Mouse (Mus musculus): ENCODE measurements around the gene Gimap1. TPM values are rescaled to one million over a fixed set of nuclear protein-coding genes. Genes with fewer than 3 reads are reported as not detected.

Gimap1 gene
- polyA plus RNA-seq (2014; fragmentation: Nextera tagmentation; extraction: Ambion mirVana) = 21.0 and 23.8 TPM in 2 replicates

- H3K4me1 ChIP-seq (replicated peaks; ENCODE audit: control insufficient read depth, insufficient read depth, low read length) = peaks cover 8% of the 10 kb centered on the region; the same call in 1 of the 2 replicates
- no peak for ATAC-seq (replicated peaks; ENCODE audit: low FRiP score, low TSS enrichment, low read depth)
- 69% methylated on average over 15 of the region's 15 CpGs for WGBS
- H3K9me3 ChIP-seq (ENCODE audit: control insufficient read depth, low read length) = no peaks in the 10 kb centered on the region
- peaks cover 16% of the 10 kb centered on the region for H3K27me3 ChIP-seq (replicated peaks; ENCODE audit: control insufficient read depth, insufficient read depth, low read length)
- H3K4me3 ChIP-seq (ENCODE audit: low read depth, low read length) = peak within 1 kb of the TSS; percentile 20; the same call in 1 of the 2 replicates
- no peak within 1 kb of the TSS for H3K9ac ChIP-seq (ENCODE audit: low read length)
- H3K27ac ChIP-seq (ENCODE audit: low read depth) = peak within 1 kb of the TSS; percentile 12
- DNase-seq (ENCODE audit: low spot score) = no peak
- no peaks in the 10 kb centered on the region for H3K36me3 ChIP-seq (ENCODE audit: control insufficient read depth, insufficient read depth, low read length)
- peak within 1 kb of the TSS; percentile 77 for H3K4me2 ChIP-seq (ENCODE audit: low read length)
These were observed at the start of gene Gimap1 for GRCm38 (mm10) chr6:48738961-48739779. Gene Gimap1, plus strand, starts transcription at chr6:48739054.

GRCm38 (mm10) chr6:48689320-48689719 is 49.5 kb upstream of the Gimap1 start:
- no peak for DNase-seq (ENCODE audit: low spot score)
- H3K36me3 ChIP-seq (ENCODE audit: control insufficient read depth, insufficient read depth, low read length) = no peaks in the 10 kb centered on the region
- no peak overlapping the region for H3K4me2 ChIP-seq (ENCODE audit: low read length)
- H3K4me3 ChIP-seq (ENCODE audit: low read depth, low read length) = no peak overlapping the region
- H3K4me1 ChIP-seq (replicated peaks; ENCODE audit: control insufficient read depth, insufficient read depth, low read length) = no peaks in the 10 kb centered on the region
- H3K27me3 ChIP-seq (replicated peaks; ENCODE audit: control insufficient read depth, insufficient read depth, low read length) = no peaks in the 10 kb centered on the region
- WGBS = 87% methylated on average over 2 of the region's 2 CpGs
- no peaks in the 10 kb centered on the region for H3K9me3 ChIP-seq (ENCODE audit: control insufficient read depth, low read length)
- H3K9ac ChIP-seq (ENCODE audit: low read length) = no peak overlapping the region
- no peak for ATAC-seq (replicated peaks; ENCODE audit: low FRiP score, low TSS enrichment, low read depth)
- H3K27ac ChIP-seq (ENCODE audit: low read depth) = no peak overlapping the region

- no peaks in the 10 kb centered on the region for H3K4me1 ChIP-seq (replicated peaks; ENCODE audit: control insufficient read depth, insufficient read depth, low read length)
- WGBS = 81% methylated on average over 6 of the region's 6 CpGs
- no peak overlapping the region for H3K27ac ChIP-seq (ENCODE audit: low read depth)
- no peaks in the 10 kb centered on the region for H3K36me3 ChIP-seq (ENCODE audit: control insufficient read depth, insufficient read depth, low read length)
- no peaks in the 10 kb centered on the region for H3K27me3 ChIP-seq (replicated peaks; ENCODE audit: control insufficient read depth, insufficient read depth, low read length)
- DNase-seq (ENCODE audit: low spot score) = peak; percentile 41
- no peak for ATAC-seq (replicated peaks; ENCODE audit: low FRiP score, low TSS enrichment, low read depth)
- H3K9me3 ChIP-seq (ENCODE audit: control insufficient read depth, low read length) = no peaks in the 10 kb centered on the region
- H3K4me2 ChIP-seq (ENCODE audit: low read length) = no peak overlapping the region
- H3K9ac ChIP-seq (ENCODE audit: low read length) = no peak overlapping the region
- no peak overlapping the region for H3K4me3 ChIP-seq (ENCODE audit: low read depth, low read length)
These were observed 45.9 kb upstream of the Gimap1 start for GRCm38 (mm10) chr6:48692962-48693361.

GRCm38 (mm10) chr6:48696830-48697554 is 41.9 kb upstream of the Gimap1 start:
- Histone ChIP-seq H3K27ac (ENCODE audit: low read depth) (no peak overlapping the region), H3K4me1 (replicated peaks; ENCODE audit: control insufficient read depth, insufficient read depth, low read length) (no peaks in the 10 kb centered on the region; the same call in 1 of the 2 replicates), H3K9ac (ENCODE audit: low read length) (no peak overlapping the region), H3K4me3 (ENCODE audit: low read depth, low read length) (no peak overlapping the region), H3K4me2 (ENCODE audit: low read length) (no peak overlapping the region), H3K36me3 (ENCODE audit: control insufficient read depth, insufficient read depth, low read length) (no peaks in the 10 kb centered on the region), H3K27me3 (replicated peaks; ENCODE audit: control insufficient read depth, insufficient read depth, low read length) (no peaks in the 10 kb centered on the region), H3K9me3 (ENCODE audit: control insufficient read depth, low read length) (no peaks in the 10 kb centered on the region)
- DNase-seq (ENCODE audit: low spot score) (peak; percentile 49), ATAC-seq (replicated peaks; ENCODE audit: low FRiP score, low TSS enrichment, low read depth) (no peak)
- whole genome bisulfite sequencing = 79% methylated on average over 4 of the region's 4 CpGs

GRCm38 (mm10) chr6:48697555-48697930 is 41.3 kb upstream of the Gimap1 start:
- ATAC-seq (replicated peaks; ENCODE audit: low FRiP score, low TSS enrichment, low read depth) (no peak), DNase-seq (ENCODE audit: low spot score) (no peak)
- no peaks in the 10 kb centered on the region for H3K36me3 ChIP-seq (ENCODE audit: control insufficient read depth, insufficient read depth, low read length)
- no peak overlapping the region for H3K4me3 ChIP-seq (ENCODE audit: low read depth, low read length)
- WGBS = 42% methylated on average over 1 of the region's 1 CpGs
- no peak overlapping the region for H3K9ac ChIP-seq (ENCODE audit: low read length)
- H3K27me3 ChIP-seq (replicated peaks; ENCODE audit: control insufficient read depth, insufficient read depth, low read length) = no peaks in the 10 kb centered on the region
- H3K4me2 ChIP-seq (ENCODE audit: low read length) = no peak overlapping the region
- H3K4me1 ChIP-seq (replicated peaks; ENCODE audit: control insufficient read depth, insufficient read depth, low read length) = no peaks in the 10 kb centered on the region; the same call in 1 of the 2 replicates
- no peaks in the 10 kb centered on the region for H3K9me3 ChIP-seq (ENCODE audit: control insufficient read depth, low read length)
- H3K27ac ChIP-seq (ENCODE audit: low read depth) = no peak overlapping the region

GRCm38 (mm10) chr6:48698066-48698856 is 40.6 kb upstream of the Gimap1 start:
- peak; percentile 43 for DNase-seq (ENCODE audit: low spot score)
- H3K9ac ChIP-seq (ENCODE audit: low read length) = no peak overlapping the region
- no peaks in the 10 kb centered on the region for H3K27me3 ChIP-seq (replicated peaks; ENCODE audit: control insufficient read depth, insufficient read depth, low read length)
- no peak overlapping the region for H3K27ac ChIP-seq (ENCODE audit: low read depth)
- ATAC-seq (replicated peaks; ENCODE audit: low FRiP score, low TSS enrichment, low read depth) = no peak
- H3K36me3 ChIP-seq (ENCODE audit: control insufficient read depth, insufficient read depth, low read length) = no peaks in the 10 kb centered on the region
- no peak overlapping the region for H3K4me2 ChIP-seq (ENCODE audit: low read length)
- H3K9me3 ChIP-seq (ENCODE audit: control insufficient read depth, low read length) = no peaks in the 10 kb centered on the region
- H3K4me1 ChIP-seq (replicated peaks; ENCODE audit: control insufficient read depth, insufficient read depth, low read length) = no peaks in the 10 kb centered on the region; the same call in 1 of the 2 replicates
- H3K4me3 ChIP-seq (ENCODE audit: low read depth, low read length) = no peak overlapping the region
- 87% methylated on average over 7 of the region's 7 CpGs for WGBS

GRCm38 (mm10) chr6:48698888-48699287 is 40.0 kb upstream of the Gimap1 start:
- Histone ChIP-seq H3K4me1 (replicated peaks; ENCODE audit: control insufficient read depth, insufficient read depth, low read length) (no peaks in the 10 kb centered on the region; the same call in 1 of the 2 replicates), H3K9me3 (ENCODE audit: control insufficient read depth, low read length) (no peaks in the 10 kb centered on the region), H3K27me3 (replicated peaks; ENCODE audit: control insufficient read depth, insufficient read depth, low read length) (no peaks in the 10 kb centered on the region), H3K27ac (ENCODE audit: low read depth) (no peak overlapping the region), H3K36me3 (ENCODE audit: control insufficient read depth, insufficient read depth, low read length) (no peaks in the 10 kb centered on the region), H3K9ac (ENCODE audit: low read length) (no peak overlapping the region), H3K4me3 (ENCODE audit: low read depth, low read length) (no peak overlapping the region), H3K4me2 (ENCODE audit: low read length) (no peak overlapping the region)
- WGBS = 81% methylated on average over 3 of the region's 3 CpGs
- DNase-seq (ENCODE audit: low spot score) (no peak), ATAC-seq (replicated peaks; ENCODE audit: low FRiP score, low TSS enrichment, low read depth) (no peak)

Measured in intestine, embryonic 14.5 days (tissue).